ENCODE assay signal across 25 mouse cellular contexts in the genomic region with DNA sequence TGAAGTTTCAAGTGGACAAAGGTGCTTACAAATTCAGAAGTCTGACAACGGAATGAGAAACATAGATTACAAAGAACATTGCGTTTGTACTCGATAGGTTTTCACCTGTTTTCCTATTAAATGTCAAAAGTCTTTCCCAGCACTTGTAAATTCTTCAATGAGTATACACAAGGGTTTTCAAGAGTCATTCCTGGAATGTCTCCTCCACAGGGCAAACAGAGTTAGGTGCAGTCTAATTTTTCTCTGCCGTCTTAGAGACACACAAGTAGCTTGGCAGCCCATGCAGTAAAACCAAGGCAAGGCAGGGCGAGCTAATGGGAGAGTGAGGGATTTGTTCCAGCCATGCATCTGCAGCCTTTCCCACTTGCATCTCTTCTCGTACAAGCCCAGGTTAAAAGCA.
DNase-seq lines count a peak whose midpoint lies in the region; ATAC-seq and TF ChIP-seq lines count a peak whose summit lies in the region.
"Had no signal": no experiment of that assay in that cellular context is flagged by ENCODE, and none has a peak within 500 bp of the region (broad histone marks: within the 10 kb centered on the region; RNA-seq: fewer than 3 reads in every experiment).

No protein-coding gene starts in this region.

- DNase-seq in liver, embryonic 11.5 days (ENCODE audit: low spot score): peak; percentile 1
- peak; percentile 11 for DNase-seq in lung, postnatal 10 days
- DNase-seq in lung, postnatal 36 days: peak; percentile 69
- DNase-seq in thymus, postnatal 10 days (ENCODE audit: low spot score in 2 of 2): no peak
- no peak for DNase-seq in left cerebral cortex, adult 2 months (ENCODE audit: extremely low spot score in 1 of 2, low spot score in 2 of 2)
- DNase-seq: adrenal gland, postnatal 10 days; adrenal gland, postnatal 36 days; B cell, adult 2 months; cerebellum, adult 18-20 months; cerebellum, adult 9-10 months; cerebellum, postnatal 14 days; gastrocnemius, postnatal 10 days; gastrocnemius, postnatal 36 days; heart, adult 2 months had no signal

- no peak overlapping the region for H3K4me2 ChIP-seq in liver, embryonic 11.5 days
- no peak overlapping the region for H3K4me2 ChIP-seq in liver, embryonic 12.5 days
- H3K4me2 ChIP-seq in lung, embryonic 15.5 days: no peak overlapping the region
- no peak overlapping the region for H3K4me2 ChIP-seq in heart, embryonic 12.5 days
- H3K4me2 ChIP-seq: forebrain, embryonic 13.5 days; hindbrain, embryonic 13.5 days had no signal

- H3K27ac ChIP-seq in liver, embryonic 11.5 days (ENCODE audit: low read depth, low read length): no peak overlapping the region
- no peak overlapping the region for H3K27ac ChIP-seq in liver, embryonic 12.5 days
- H3K27ac ChIP-seq in lung, embryonic 15.5 days: peak overlapping the region; percentile 37; the same call in 1 of the 2 replicates
- H3K27ac ChIP-seq in heart, embryonic 12.5 days (ENCODE audit: poor library complexity, severe bottlenecking): no peak overlapping the region
- H3K27ac ChIP-seq in left cerebral cortex, adult 2 months: no peak overlapping the region
- H3K27ac ChIP-seq: forebrain, embryonic 10.5 days; forebrain, embryonic 13.5 days; heart, adult 2 months; heart, embryonic 10.5 days; hindbrain, embryonic 13.5 days had no signal

- WGBS in liver, embryonic 11.5 days: 80% methylated on average over 6 of the region's 6 CpGs
- 65% methylated on average over 6 of the region's 6 CpGs for WGBS in liver, embryonic 12.5 days (ENCODE audit: insufficient replicate concordance)
- WGBS in lung, embryonic 15.5 days: 55% methylated on average over 6 of the region's 6 CpGs
- WGBS in heart, embryonic 12.5 days: 80% methylated on average over 6 of the region's 6 CpGs

- no peak overlapping the region for H3K4me3 ChIP-seq in liver, embryonic 11.5 days (ENCODE audit: low read depth, low read length)
- no peak overlapping the region for H3K4me3 ChIP-seq in liver, embryonic 12.5 days
- no peak overlapping the region for H3K4me3 ChIP-seq in lung, embryonic 15.5 days
- H3K4me3 ChIP-seq in heart, embryonic 12.5 days: no peak overlapping the region
- no peak overlapping the region for H3K4me3 ChIP-seq in left cerebral cortex, adult 2 months
- H3K4me3 ChIP-seq: forebrain, embryonic 10.5 days; forebrain, embryonic 13.5 days; heart, adult 2 months; heart, embryonic 10.5 days; hindbrain, embryonic 13.5 days had no signal

- no peaks in the 10 kb centered on the region for H3K4me1 ChIP-seq in liver, embryonic 11.5 days (replicated peaks; ENCODE audit: control insufficient read depth, insufficient read depth, low read length)
- no peaks in the 10 kb centered on the region for H3K4me1 ChIP-seq in liver, embryonic 12.5 days
- H3K4me1 ChIP-seq in lung, embryonic 15.5 days: no peaks in the 10 kb centered on the region; the same call in 1 of the 2 replicates
- no peaks in the 10 kb centered on the region for H3K4me1 ChIP-seq in heart, embryonic 12.5 days (replicated peaks)
- H3K4me1 ChIP-seq: heart, embryonic 10.5 days had no signal

- no peaks in the 10 kb centered on the region for H3K27me3 ChIP-seq in liver, embryonic 11.5 days (replicated peaks; ENCODE audit: control insufficient read depth, insufficient read depth, low read length)
- no peaks in the 10 kb centered on the region for H3K27me3 ChIP-seq in liver, embryonic 12.5 days (replicated peaks)
- no peaks in the 10 kb centered on the region; the same call in 1 of the 2 replicates for H3K27me3 ChIP-seq in lung, embryonic 15.5 days
- H3K27me3 ChIP-seq in heart, embryonic 12.5 days (replicated peaks): no peaks in the 10 kb centered on the region
- H3K27me3 ChIP-seq: CH12.LX; forebrain, embryonic 13.5 days; hindbrain, embryonic 13.5 days; Patski had no signal

- H3K9me3 ChIP-seq in liver, embryonic 11.5 days (ENCODE audit: control insufficient read depth, low read length): no peaks in the 10 kb centered on the region
- no peaks in the 10 kb centered on the region for H3K9me3 ChIP-seq in liver, embryonic 12.5 days (replicated peaks)
- no peaks in the 10 kb centered on the region for H3K9me3 ChIP-seq in lung, embryonic 15.5 days
- H3K9me3 ChIP-seq in heart, embryonic 12.5 days (replicated peaks): no peaks in the 10 kb centered on the region
- H3K9me3 ChIP-seq: forebrain, embryonic 10.5 days; forebrain, embryonic 13.5 days; heart, embryonic 10.5 days; hindbrain, embryonic 13.5 days had no signal

- TF ChIP-seq CTCF in left cerebral cortex, adult 2 months (IDR thresholded peaks at IDR 0.05): no peak

- no peak for ATAC-seq in liver, embryonic 11.5 days (replicated peaks; ENCODE audit: low FRiP score)
- no peak for ATAC-seq in liver, embryonic 12.5 days
- ATAC-seq in lung, embryonic 15.5 days (ENCODE audit: borderline replicate concordance, extremely low read depth, low FRiP score, low TSS enrichment): peak; percentile 57; the same call in 1 of the 2 replicates
- no peak for ATAC-seq in heart, embryonic 12.5 days (ENCODE audit: insufficient number of reproducible peaks, low FRiP score)
- ATAC-seq: forebrain, embryonic 13.5 days; forebrain, embryonic 16.5 days; Patski had no signal

- intact Hi-C loops in left cerebral cortex, adult 2 months (cut with DNase I): no loop called here

- no peak overlapping the region for H3K9ac ChIP-seq in liver, embryonic 11.5 days (ENCODE audit: low read depth, low read length)
- H3K9ac ChIP-seq in liver, embryonic 12.5 days: no peak overlapping the region
- H3K9ac ChIP-seq in lung, embryonic 15.5 days: no peak overlapping the region
- no peak overlapping the region for H3K9ac ChIP-seq in heart, embryonic 12.5 days
- H3K9ac ChIP-seq: forebrain, embryonic 13.5 days; hindbrain, embryonic 13.5 days had no signal

- no peaks in the 10 kb centered on the region for H3K36me3 ChIP-seq in liver, embryonic 11.5 days (ENCODE audit: control insufficient read depth, insufficient read depth, low read length)
- H3K36me3 ChIP-seq in liver, embryonic 12.5 days: no peaks in the 10 kb centered on the region
- no peaks in the 10 kb centered on the region for H3K36me3 ChIP-seq in lung, embryonic 15.5 days
- H3K36me3 ChIP-seq in heart, embryonic 12.5 days: no peaks in the 10 kb centered on the region
- H3K36me3 ChIP-seq: forebrain, embryonic 10.5 days; G1E; heart, embryonic 10.5 days; hindbrain, embryonic 13.5 days had no signal

Comparison
In these comparisons a context has a peak if more than half of its experiments do, and no peak if none do; other contexts are left out.
1. DNase-seq: peak in liver, embryonic 11.5 days (single experiment), lung, postnatal 10 days (single experiment) and lung, postnatal 36 days (single experiment); none in thymus, postnatal 10 days (0 of 2) and left cerebral cortex, adult 2 months (0 of 2).